Mouse (Mus musculus) intestine, embryonic 16.5 days (tissue): Measurements from ENCODE around the gene Gm45837. TPM values are rescaled to one million over a fixed set of nuclear protein-coding genes. Genes with fewer than 3 reads are reported as not detected.

Experiments used
- ATAC-seq: fragments of 200-750 bp; cut with Nextera tagmentation; 2 replicates; pipeline ENCODE4 v1.8.0; 2017; ENCODE audit warnings: moderate TSS enrichment, moderate library complexity
- H3K27ac ChIP-seq: fragments of 300-500 bp; sonication (generic); 2 replicates; pipeline ENCODE4 v1.5.1; 2014; ENCODE audit warnings: mild to moderate bottlenecking, low read length
- H3K27me3 ChIP-seq: fragments of 300-500 bp; sonication (generic); replicated peaks from 2 replicates; pipeline ENCODE4 v1.6.1; 2014; ENCODE audit warnings: low read length, control low read depth, mixed read lengths; ENCODE audit not compliant: control insufficient read depth, insufficient read depth
- H3K36me3 ChIP-seq: fragments of 300-500 bp; sonication (generic); 2 replicates; pipeline ENCODE4 v1.6.1; 2014; ENCODE audit warnings: low read length, control low read depth; ENCODE audit not compliant: control insufficient read depth, insufficient read depth
- H3K4me1 ChIP-seq: fragments of 300-500 bp; sonication (generic); 2 replicates; pipeline ENCODE4 v1.6.1; 2014; ENCODE audit warnings: low read length, control low read depth, mixed read lengths; ENCODE audit not compliant: control insufficient read depth, insufficient read depth
- H3K4me2 ChIP-seq: fragments of 300-500 bp; sonication (generic); 2 replicates; pipeline ENCODE4 v1.6.1; 2014; ENCODE audit warnings: low read depth, low read length, control low read depth
- H3K4me3 ChIP-seq: fragments of 300-500 bp; sonication (generic); 2 replicates; pipeline ENCODE4 v1.5.1; 2014; ENCODE audit warnings: mild to moderate bottlenecking, low read length
- H3K9ac ChIP-seq: fragments of 300-500 bp; sonication (generic); 2 replicates; pipeline ENCODE4 v1.6.1; 2014; ENCODE audit warnings: low read depth, low read length
- H3K9me3 ChIP-seq: fragments of 300-500 bp; sonication (generic); 2 replicates; pipeline ENCODE4 v1.6.1; 2016; ENCODE audit warnings: low read length, control low read depth; ENCODE audit not compliant: control insufficient read depth
- WGBS: fragments of 180-500 bp; shearing (Covaris S2); extraction: QIAGEN DNeasy Blood & Tissue Kit; methylation state at CpG from one replicate; pipeline ENCODE4 v1.1.7; 2014; 5-methylcytosine and 5-hydroxymethylcytosine counted together
- polyA plus RNA-seq: library from polyadenylated mRNA; unstranded; fragments of >200 nt; fragmentation: Nextera tagmentation; extraction: Ambion mirVana; gene quantifications from 2 replicates; pipeline ENCODE4 v1.2.1, GENCODE M21; 2015

Gene Gm45837
- polyA plus RNA-seq, 1 experiment from 2014 or later, result not detected

DNA sequence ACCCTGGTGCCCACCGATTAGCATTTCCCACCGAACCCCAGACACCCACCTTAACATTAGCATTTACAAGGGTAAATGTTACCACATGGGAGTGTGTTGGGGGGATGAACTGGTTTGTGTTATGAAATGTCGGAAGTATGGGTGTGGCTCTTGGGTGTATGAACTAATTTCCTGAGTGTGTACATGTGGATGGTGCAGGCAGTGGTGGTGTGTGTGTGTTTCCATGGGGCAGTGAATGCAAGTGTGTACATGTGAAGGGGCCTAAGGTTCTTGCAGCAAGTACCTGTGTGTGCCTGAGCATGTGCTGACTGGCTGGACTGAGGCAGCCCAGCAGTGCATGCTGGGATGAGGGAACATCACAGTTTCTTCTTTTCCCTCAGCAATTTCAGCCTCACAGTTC is 87.7 kb downstream of the Gm45837 start:
- no peaks in the 10 kb centered on the region for H3K9me3 ChIP-seq
- no peaks in the 10 kb centered on the region for H3K27me3 ChIP-seq
- no peak overlapping the region for H3K4me3 ChIP-seq
- 80% methylated on average over 3 of the region's 3 CpGs for WGBS
- no peak overlapping the region for H3K4me2 ChIP-seq
- no peaks in the 10 kb centered on the region for H3K4me1 ChIP-seq
- no peak overlapping the region for H3K9ac ChIP-seq
- H3K27ac ChIP-seq, result no peak overlapping the region
- H3K36me3 ChIP-seq, result no peaks in the 10 kb centered on the region
- ATAC-seq, result no peak

DNA sequence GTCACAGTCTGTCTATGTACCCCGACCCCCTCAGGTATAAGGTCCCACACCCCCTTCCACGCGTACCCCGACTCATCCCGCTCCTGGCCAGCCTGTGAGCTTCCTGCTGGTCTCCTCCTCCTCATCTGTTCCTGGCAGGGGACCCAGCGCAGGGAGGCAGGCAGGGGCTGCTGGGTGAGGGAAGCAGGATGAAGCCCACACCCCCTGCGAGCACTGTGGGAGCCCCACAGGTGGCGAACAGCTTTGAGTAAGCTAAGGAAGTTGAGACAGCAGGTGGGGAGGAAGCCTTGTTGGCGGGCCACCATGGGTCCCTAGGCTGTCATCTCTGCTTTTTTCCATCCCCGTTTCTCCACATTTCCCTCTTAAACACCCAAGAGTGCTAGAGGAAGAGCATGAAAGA is 88.6 kb downstream of the Gm45837 start:
- Histone ChIP-seq H3K4me1 (peaks cover 8% of the 10 kb centered on the region; the same call in 1 of the 2 replicates), H3K4me3 (no peak overlapping the region), H3K9me3 (no peaks in the 10 kb centered on the region), H3K9ac (no peak overlapping the region), H3K27me3 (peaks cover 5% of the 10 kb centered on the region), H3K27ac (no peak overlapping the region), H3K4me2 (no peak overlapping the region), H3K36me3 (no peaks in the 10 kb centered on the region)
- no peak for ATAC-seq
- 28% methylated on average over 10 of the region's 10 CpGs for WGBS

DNA sequence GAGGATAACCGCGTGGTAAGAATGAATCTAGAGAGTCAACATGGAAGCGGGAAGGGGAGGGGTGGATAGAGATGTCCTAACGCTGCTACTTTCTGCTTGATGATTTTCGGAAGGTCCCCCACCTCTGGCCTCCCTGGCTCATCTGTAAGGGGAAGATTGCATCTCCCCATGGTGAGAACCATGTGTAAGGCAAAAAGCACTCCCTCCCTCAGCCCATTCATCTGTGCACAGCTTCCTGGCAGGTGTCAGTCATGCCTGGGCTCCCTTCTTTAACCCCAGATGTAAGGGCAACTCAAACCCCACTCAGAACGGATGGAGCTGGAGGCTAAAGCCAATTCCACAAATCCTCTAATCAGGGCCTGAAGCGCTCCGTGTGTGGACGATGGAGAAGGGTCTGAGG is 89.0 kb downstream of the Gm45837 start:
- WGBS, result 74% methylated on average over 9 of the region's 9 CpGs

DNA sequence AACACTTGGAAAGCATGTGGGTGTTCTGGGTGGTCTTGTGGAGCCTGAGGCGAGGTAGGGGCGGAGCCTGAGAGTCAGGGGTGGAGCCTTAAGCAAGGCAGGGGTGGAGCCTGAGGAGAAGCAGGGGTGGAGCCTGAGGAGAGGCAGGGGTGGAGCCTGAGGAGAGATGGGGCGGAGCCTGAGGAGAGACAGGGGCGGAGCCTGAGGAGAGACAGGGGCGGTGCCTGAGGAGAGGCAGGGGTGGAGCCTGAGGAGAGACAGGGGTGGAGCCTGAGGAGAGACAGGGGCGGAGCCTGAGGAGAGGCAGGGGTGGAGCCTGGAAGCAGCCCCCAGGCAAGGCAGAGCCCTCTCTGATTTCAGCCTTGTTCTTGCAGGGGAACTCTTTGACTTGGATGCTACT is 90.5 kb downstream of the Gm45837 start:
- no peaks in the 10 kb centered on the region for H3K36me3 ChIP-seq
- H3K4me3 ChIP-seq, result no peak overlapping the region
- H3K27me3 ChIP-seq, result peaks cover 7% of the 10 kb centered on the region
- no peak for ATAC-seq
- no peak overlapping the region for H3K9ac ChIP-seq
- H3K9me3 ChIP-seq, result no peaks in the 10 kb centered on the region
- H3K4me1 ChIP-seq, result peaks cover 11% of the 10 kb centered on the region; the same call in 1 of the 2 replicates
- H3K27ac ChIP-seq, result no peak overlapping the region
- 73% methylated on average over 6 of the region's 6 CpGs for WGBS
- no peak overlapping the region for H3K4me2 ChIP-seq

More for the DNA sequence above, 89.0 kb downstream of the Gm45837 start:
- H3K9me3 ChIP-seq, result no peaks in the 10 kb centered on the region
- H3K36me3 ChIP-seq, result no peaks in the 10 kb centered on the region
- H3K4me1 ChIP-seq, result peaks cover 11% of the 10 kb centered on the region; the same call in 1 of the 2 replicates
- H3K27ac ChIP-seq, result no peak overlapping the region
- H3K9ac ChIP-seq, result no peak overlapping the region
- H3K4me2 ChIP-seq, result no peak overlapping the region
- no peak overlapping the region for H3K4me3 ChIP-seq
- ATAC-seq, result no peak
- H3K27me3 ChIP-seq, result peaks cover 7% of the 10 kb centered on the region

DNA sequence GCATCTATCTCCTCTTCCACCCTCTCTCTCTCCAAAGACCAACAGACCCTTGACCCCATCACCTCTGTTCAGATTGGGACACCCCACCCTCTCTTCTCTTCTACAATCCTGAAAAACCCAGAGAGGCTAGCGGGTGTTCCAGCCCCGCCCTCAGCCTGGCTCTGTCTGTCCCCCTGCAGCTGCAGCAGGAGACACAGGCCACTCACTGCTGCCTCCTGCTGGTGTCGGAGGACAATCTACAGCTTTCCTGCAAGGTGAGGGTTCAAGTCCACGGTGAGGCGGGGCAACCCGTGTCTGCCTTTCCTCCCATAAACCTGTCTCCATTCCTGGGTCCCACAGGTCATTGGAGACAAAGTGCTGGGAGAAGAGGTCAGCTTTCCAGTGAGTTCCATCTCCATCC is 91.0 kb downstream of the Gm45837 start:
- H3K36me3 ChIP-seq, result no peaks in the 10 kb centered on the region
- H3K4me1 ChIP-seq, result peaks cover 11% of the 10 kb centered on the region; the same call in 1 of the 2 replicates
- 62% methylated on average over 6 of the region's 6 CpGs for WGBS
- no peak overlapping the region for H3K4me3 ChIP-seq
- peaks cover 7% of the 10 kb centered on the region for H3K27me3 ChIP-seq
- ATAC-seq, result no peak
- H3K4me2 ChIP-seq, result no peak overlapping the region
- H3K9me3 ChIP-seq, result no peaks in the 10 kb centered on the region
- no peak overlapping the region for H3K9ac ChIP-seq
- no peak overlapping the region for H3K27ac ChIP-seq

DNA sequence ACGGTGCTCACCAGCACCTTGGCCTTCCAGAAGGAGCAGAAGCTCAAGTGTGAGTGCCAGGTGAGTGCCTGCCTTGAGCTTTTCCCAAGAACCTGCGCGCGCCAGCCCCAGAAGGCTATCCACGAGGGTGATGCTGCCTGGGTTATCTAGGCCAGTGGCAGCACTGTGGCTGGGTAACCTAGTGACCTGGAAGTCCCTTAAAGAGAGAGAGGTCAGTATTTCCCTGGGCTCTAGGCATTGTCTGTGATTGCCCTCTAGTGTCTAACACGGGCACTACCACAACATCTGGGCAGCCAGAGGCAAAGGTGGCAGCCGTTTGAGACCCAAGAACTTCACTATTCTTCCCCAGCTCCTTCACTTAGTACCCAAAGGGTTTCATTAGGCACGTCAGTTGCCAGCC is 92.7 kb downstream of the Gm45837 start:
- H3K27me3 ChIP-seq, result peaks cover 7% of the 10 kb centered on the region
- no peak overlapping the region for H3K9ac ChIP-seq
- H3K4me1 ChIP-seq, result peaks cover 11% of the 10 kb centered on the region; the same call in 1 of the 2 replicates
- no peaks in the 10 kb centered on the region for H3K36me3 ChIP-seq
- no peak overlapping the region for H3K27ac ChIP-seq
- 24% methylated on average over 8 of the region's 8 CpGs for WGBS
- no peaks in the 10 kb centered on the region for H3K9me3 ChIP-seq
- H3K4me3 ChIP-seq, result no peak overlapping the region
- ATAC-seq, result no peak
- no peak overlapping the region for H3K4me2 ChIP-seq

DNA sequence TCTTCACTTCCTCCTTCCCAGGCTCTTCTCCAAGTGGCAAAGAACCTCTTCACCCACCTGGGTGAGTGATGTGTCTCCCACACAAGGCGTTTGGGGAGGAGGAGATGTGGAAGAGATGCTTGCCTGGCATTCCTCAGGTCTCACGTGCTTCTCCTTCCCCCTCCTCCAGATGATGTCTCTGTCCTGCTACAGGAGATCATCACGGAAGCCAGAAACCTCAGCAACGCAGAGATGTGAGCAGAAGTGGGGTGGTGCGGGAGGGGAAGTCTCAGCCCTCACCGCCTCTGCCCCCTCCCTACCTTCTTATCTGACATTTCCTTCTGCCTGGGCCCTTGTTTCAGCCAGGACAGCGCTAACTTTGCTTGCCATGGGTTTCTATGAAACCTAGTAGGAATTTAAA is 93.1 kb downstream of the Gm45837 start:
- Histone ChIP-seq H3K27me3 (peaks cover 7% of the 10 kb centered on the region), H3K9ac (no peak overlapping the region), H3K4me1 (peaks cover 11% of the 10 kb centered on the region; the same call in 1 of the 2 replicates), H3K4me3 (no peak overlapping the region), H3K9me3 (no peaks in the 10 kb centered on the region), H3K27ac (no peak overlapping the region), H3K4me2 (no peak overlapping the region), H3K36me3 (no peaks in the 10 kb centered on the region)
- 22% methylated on average over 7 of the region's 7 CpGs for WGBS
- ATAC-seq, result no peak

DNA sequence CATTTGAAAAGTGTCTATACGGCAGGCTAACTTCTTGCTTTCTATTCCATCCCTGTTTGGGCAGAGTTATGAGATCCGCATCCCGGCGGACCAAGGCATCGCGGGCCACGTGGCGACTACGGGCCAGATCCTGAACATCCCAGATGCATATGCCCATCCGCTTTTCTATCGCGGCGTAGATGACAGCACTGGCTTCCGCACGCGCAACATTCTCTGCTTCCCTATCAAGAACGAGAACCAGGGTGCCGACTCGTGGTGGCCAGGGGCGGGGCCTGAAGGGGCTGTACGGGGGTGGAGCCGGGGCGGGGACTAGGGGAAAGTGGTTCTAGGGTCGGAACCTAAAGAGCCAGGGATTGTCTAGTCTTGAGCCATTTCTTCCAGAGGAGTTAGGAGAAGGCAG is 93.8 kb downstream of the Gm45837 start:
- ATAC-seq, result peak; percentile 57
- Histone ChIP-seq H3K4me1 (peaks cover 11% of the 10 kb centered on the region; the same call in 1 of the 2 replicates), H3K9ac (peak overlapping the region; percentile 46; the same call in 1 of the 2 replicates), H3K36me3 (no peaks in the 10 kb centered on the region), H3K4me3 (peak overlapping the region; percentile 34), H3K9me3 (no peaks in the 10 kb centered on the region), H3K27ac (no peak overlapping the region), H3K27me3 (peaks cover 7% of the 10 kb centered on the region), H3K4me2 (peak overlapping the region; percentile 66)
- WGBS, result 9% methylated on average over 24 of the region's 24 CpGs

DNA sequence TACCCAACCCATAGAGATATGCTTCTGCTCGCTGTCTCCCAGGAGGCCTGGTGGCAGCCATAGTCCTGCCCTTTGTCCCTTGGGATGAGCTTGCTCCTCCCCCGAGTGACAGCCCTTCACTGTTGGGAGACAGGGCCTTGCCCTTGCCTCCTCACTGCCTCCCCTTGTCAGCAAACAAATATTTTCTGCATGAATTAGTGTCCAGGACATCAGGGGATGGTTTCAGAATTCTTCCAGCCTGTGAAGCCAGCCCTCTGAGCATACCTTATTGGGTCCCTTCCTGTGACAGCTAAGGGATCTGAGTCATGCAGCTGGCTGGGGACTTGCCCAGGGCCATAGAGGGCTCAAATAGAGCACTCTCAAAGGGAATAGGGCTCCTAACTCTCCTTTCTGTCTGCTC is 98.5 kb downstream of the Gm45837 start:
- H3K36me3 ChIP-seq, result no peaks in the 10 kb centered on the region
- no peak overlapping the region for H3K27ac ChIP-seq
- ATAC-seq, result no peak
- no peak overlapping the region for H3K4me2 ChIP-seq
- no peak overlapping the region for H3K4me3 ChIP-seq
- 25% methylated on average over 2 of the region's 2 CpGs for WGBS
- H3K27me3 ChIP-seq, result 0 out of 2 replicates have a peak, but pooled peaks cover 2% of the 10 kb centered on the region
- H3K4me1 ChIP-seq, result peaks cover 3% of the 10 kb centered on the region; the same call in 1 of the 2 replicates
- H3K9ac ChIP-seq, result no peak overlapping the region
- no peaks in the 10 kb centered on the region for H3K9me3 ChIP-seq

DNA sequence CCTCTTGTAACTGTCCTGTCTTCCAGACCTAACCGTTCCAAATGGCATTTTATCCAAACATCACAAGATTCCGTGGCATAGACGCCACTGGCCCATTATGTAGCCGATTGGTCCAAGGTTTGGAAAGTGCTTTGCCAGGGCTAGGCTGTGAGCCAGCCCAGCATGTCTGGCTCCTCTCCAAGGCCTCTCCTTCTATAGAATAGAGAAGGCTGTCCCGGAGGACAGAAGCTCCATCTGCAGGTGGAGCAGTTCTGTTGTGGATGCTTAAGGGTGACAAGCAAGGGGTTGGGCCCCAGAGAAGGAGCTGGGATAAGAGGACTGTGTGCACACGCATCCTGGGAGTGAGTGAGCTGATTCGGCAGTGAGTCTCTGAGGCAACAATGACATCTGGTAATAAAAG is 103.0 kb downstream of the Gm45837 start:
- no peak for ATAC-seq
- H3K4me3 ChIP-seq, result no peak overlapping the region
- no peaks in the 10 kb centered on the region for H3K4me1 ChIP-seq
- H3K27ac ChIP-seq, result no peak overlapping the region
- H3K36me3 ChIP-seq, result no peaks in the 10 kb centered on the region
- H3K4me2 ChIP-seq, result no peak overlapping the region
- no peaks in the 10 kb centered on the region for H3K9me3 ChIP-seq
- 76% methylated on average over 7 of the region's 7 CpGs for WGBS
- H3K9ac ChIP-seq, result no peak overlapping the region
- no peaks in the 10 kb centered on the region for H3K27me3 ChIP-seq
